Mouse (Mus musculus): ENCODE data around the gene Nrg4.
"Not testable (repeated sequence)": the region's sequence is repeated elsewhere in the genome, so short reads cannot be mapped to it uniquely, and the experiment has no call there.

The Nrg4 gene

DNA sequence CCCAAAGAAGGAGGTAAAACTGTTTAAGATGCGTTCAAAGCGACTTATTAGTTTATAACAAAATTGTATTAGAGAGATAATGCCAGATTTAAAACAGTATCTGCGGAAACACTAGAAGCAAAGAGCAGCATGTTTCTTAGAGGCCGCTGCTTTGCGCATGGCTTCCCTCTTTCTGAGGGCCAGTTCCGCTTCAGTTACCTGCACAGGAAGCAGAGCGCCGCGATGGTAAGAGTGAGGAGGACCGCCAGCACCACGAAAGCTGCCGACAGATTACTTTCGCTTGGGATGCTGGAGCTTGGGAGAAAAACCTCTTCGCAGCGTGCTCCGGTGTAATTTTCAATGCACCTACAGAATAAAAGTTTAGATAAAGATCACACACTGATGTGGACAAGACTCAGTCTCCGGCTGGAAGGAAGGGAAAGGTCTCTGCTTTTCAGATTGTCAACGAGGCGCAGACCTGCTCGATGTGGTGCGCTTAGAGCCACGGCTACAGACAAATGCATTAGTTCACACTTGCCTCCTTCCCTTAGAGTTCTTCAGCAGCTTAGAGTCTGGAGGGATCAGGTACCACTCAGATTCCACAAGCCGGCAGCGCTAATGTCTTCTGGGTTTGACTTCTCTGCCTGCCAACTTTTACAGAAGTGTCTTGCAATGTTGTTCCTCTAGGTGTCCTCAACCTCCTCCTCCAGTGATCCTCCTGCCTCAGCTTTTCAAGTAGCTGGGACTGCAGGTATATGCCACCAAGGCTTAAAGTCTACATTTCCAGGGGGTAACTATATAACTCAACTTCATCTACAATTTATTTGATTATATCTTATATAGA, 84.6 kb downstream of the Nrg4 start:
- CTCF ChIA-PET: interaction anchor here in 2 of 4 experiments (0.6 to 2.0 kb wide), 5 partner anchors 8 to 26 kb away, joined by 3 to 5 read pairs (median 3); no protein-coding TSS in a partner anchor
- POLR2A ChIA-PET: interaction anchor here (0.7 to 2.6 kb wide), 12 partner anchors 8 to 93 kb away, joined by 3 to 12 read pairs (median 4); partner anchors contain the start of gene Ube2q2 (in 1 of the 4)

DNA sequence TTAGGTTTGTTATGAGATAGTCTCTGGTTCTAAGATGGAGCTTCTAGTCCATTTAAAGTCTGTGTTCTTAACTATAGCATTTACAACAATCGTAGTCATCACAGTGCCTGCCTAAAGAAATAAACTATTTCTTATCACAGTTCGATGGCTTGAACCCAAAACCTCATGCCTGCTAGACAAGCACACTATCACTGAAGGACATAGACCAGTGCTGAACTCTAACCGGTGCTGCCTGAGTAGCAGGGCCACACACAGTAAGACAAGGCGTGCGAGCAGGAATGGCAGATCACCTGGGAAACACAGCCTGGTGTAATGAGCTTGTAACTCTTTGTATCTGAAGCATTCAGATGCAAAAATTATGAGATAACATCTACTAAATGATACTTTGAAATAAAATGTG, 85.8 kb downstream of the Nrg4 start:
- ChIA-PET CTCF (interaction anchor here in 1 of 4 experiments (0.6 kb wide), 1 partner anchor 457 kb away, joined by 5 read pairs; no protein-coding TSS in a partner anchor), POLR2A (interaction anchor here in 2 of 4 experiments (0.9 to 2.0 kb wide), 6 partner anchors 9 to 29 kb away, joined by 3 to 7 read pairs (median 4); no protein-coding TSS in a partner anchor)

DNA sequence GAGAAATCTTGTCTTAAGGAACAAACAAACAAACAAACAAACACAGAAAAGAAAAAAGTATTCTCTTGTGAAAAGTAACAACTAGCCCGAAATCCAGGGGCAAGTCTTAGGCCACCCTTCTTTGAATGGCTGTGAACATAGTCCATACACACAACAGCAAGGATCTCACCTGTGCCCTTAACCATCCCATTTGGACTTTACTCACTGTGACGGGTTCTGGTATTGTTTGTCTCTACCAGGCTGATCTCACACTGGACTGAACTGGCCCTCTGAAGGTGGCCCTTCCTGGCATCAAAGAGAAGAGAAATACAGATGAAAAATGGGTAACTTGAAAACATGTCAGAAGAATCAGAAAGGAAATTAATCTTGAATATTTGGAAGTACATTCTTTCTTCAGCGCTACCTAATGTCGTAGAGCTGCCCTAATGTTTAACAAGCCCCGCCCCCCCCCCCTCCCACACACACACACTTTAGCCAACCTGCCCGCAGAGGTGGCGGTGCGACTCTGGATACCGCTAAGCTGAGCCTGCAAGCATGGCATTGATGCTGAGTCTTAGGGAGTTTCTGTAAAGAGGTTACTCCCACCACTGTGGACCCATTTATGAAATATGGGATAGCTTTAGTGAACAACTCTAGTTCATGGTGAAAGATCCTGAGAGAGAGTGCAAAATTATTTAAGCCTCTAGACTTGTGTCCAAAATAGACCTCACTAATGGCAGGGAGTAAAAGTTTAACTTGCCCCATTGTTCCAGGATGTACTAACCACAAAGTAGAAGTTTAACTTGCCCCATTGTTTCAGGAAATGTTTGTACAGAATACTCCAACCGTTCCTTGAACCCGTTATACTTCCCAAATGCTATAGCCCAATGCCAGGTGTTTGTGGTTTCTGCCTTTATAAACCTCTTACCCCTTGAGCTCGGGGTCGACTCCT, 90.1 kb downstream of the Nrg4 start:
- POLR2A ChIA-PET: interaction anchor here in 2 of 4 experiments (0.6 to 17.9 kb wide), 4 partner anchors 19 to 162 kb away, joined by 3 to 456 read pairs (median 4); partner anchors contain the start of genes Fbxo22 (in 1 of the 2) and Ube2q2 (in 1 of the 2)

DNA sequence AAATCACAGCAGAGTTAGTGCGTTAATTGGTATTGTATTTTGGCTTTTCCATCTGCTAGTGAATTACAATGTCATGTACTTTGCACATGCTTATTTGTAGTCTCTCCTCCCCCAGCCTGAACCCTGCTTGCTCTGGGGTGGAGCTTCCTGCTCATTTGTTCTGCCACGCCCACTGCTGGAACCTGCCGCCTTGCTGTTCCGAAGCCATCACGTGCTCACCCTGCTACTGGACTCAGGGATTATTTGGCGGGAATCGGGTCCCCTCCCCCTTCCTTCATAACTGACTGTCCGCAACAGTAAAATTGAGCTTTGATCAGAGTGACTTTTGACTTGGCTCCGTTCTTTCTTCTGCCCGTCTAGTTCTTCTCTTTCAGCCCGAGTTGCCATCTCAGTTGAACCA, 93.6 kb downstream of the Nrg4 start:
- CTCF ChIA-PET: not testable (repeated sequence)
- POLR2A ChIA-PET: interaction anchor here (0.5 to 18.4 kb wide), 19 partner anchors 9 to 393 kb away, joined by 3 to 456 read pairs (median 4); partner anchors contain the start of genes Fbxo22 (in 2 of the 4), Nrg4 (in 1 of the 4), Tmem266 (in 1 of the 4) and Ube2q2 (in 1 of the 4)

More for the DNA sequence above, 90.1 kb downstream of the Nrg4 start:
- CTCF ChIA-PET: interaction anchor here in 1 of 4 experiments (0.6 kb wide), 2 partner anchors 76 to 1643 kb away, joined by 5 to 6 read pairs; no protein-coding TSS in a partner anchor

DNA sequence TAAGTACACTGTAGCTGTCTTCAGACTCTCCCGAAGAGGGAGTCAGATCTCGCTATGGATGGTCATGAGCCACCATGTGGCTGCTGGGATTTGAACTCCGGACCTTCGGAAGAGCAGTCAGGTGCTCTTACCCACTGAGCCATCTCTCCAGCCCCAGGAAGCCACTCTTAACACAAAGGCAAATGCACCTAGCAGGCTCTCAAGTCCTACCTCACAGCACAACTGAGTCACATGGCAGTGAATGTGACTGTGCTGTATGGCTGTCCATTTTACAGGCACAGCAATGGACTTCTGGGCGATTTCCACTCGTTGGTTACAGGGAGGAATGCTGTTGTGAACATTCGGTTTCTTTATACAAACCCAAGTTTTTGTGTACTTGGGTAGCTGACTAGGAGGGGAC, 94.1 kb downstream of the Nrg4 start:
- CTCF ChIA-PET: interaction anchor here in 1 of 4 experiments (1.4 to 1.6 kb wide), 3 partner anchors 10 to 150 kb away, joined by 5 to 14 read pairs (median 7); no protein-coding TSS in a partner anchor
- POLR2A ChIA-PET: interaction anchor here (0.6 to 18.4 kb wide), 14 partner anchors 8 to 131 kb away, joined by 3 to 456 read pairs (median 4); partner anchors contain the start of genes Fbxo22 (in 2 of the 4), Nrg4 (in 1 of the 4), Tmem266 (in 1 of the 4) and Ube2q2 (in 1 of the 4)

DNA sequence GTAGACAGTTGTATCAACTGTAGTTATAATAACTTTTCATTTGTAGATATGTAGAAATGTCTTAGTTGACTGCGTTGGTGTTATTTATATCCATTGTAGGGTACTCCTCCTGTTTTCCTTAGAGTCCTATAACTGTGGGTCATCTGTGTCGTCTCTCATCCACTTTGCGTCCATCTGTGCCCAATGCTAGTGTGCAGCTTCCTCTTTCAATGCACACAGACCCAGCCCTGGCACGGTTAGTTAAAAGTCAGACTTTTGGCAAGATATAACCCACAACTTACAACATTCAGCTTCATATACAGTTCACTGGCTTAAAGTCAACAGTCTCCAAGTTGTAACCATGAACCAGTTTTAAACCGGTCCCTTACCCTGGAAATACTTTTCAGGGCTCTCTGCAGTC, 94.5 kb downstream of the Nrg4 start:
- CTCF ChIA-PET: interaction anchor here in 3 of 4 experiments (0.6 to 2.5 kb wide), 10 partner anchors 11 to 150 kb away, joined by 3 to 14 read pairs (median 4); no protein-coding TSS in a partner anchor
- POLR2A ChIA-PET: interaction anchor here in 3 of 4 experiments (0.7 to 18.4 kb wide), 10 partner anchors 8 to 95 kb away, joined by 3 to 456 read pairs (median 4); partner anchors contain the start of genes Fbxo22 (in 2 of the 3), Tmem266 (in 2 of the 3), Nrg4 (in 1 of the 3) and Ube2q2 (in 1 of the 3)

DNA sequence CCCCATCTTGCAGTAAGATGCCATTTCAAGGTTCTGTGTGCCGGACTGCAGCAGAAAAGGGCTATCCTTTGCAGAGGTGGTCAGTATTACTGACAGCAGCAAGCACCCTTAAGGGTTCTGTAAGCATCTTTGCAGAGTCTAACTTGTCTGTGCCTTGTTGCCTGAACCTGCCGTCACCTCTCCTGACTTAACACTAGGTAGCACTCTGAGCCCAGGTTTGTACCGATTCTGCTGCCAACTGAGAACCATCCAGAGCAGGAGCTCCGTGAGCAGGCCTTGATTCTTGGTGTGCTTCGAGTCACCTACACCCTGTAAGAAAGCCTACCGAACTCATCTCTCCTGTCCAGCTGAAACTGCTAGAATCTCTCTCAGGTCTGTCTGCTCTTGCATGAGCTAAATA, 95.1 kb downstream of the Nrg4 start:
- ChIA-PET POLR2A (interaction anchor here in 3 of 4 experiments (0.7 to 18.4 kb wide), 10 partner anchors 9 to 304 kb away, joined by 3 to 456 read pairs (median 4); partner anchors contain the start of genes Fbxo22 (in 2 of the 3), Tmem266 (in 2 of the 3) and Nrg4 (in 1 of the 3)), CTCF (interaction anchor here in 3 of 4 experiments (0.6 to 2.5 kb wide), 11 partner anchors 11 to 151 kb away, joined by 3 to 14 read pairs (median 3); no protein-coding TSS in a partner anchor)

DNA sequence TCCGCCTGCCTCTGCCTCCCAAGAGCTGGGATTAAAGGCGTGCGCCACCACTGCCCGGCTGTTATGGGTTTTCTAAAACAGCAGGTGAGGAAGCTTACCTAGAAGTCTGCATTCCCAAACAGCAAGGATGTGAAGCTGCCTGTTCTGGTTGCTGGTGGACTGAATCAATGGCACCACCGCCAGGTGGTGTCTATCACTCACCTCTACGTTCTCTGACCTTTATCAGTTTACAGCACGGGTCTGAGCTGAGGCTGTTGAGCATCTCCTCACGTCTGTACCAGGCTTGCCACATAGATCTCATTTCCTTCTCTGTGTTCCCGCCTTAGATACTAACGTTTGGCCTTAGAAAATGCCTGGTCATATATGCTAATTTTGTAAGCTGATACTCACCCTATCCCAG, 97.6 kb downstream of the Nrg4 start:
- ChIA-PET CTCF (interaction anchor here in 3 of 4 experiments (0.6 to 1.6 kb wide), 10 partner anchors 8 to 904 kb away, joined by 3 to 13 read pairs (median 4); no protein-coding TSS in a partner anchor), POLR2A (interaction anchor here in 3 of 4 experiments (0.6 to 18.4 kb wide), 13 partner anchors 9 to 162 kb away, joined by 3 to 456 read pairs (median 4); partner anchors contain the start of gene Fbxo22 (in 2 of the 3))

DNA sequence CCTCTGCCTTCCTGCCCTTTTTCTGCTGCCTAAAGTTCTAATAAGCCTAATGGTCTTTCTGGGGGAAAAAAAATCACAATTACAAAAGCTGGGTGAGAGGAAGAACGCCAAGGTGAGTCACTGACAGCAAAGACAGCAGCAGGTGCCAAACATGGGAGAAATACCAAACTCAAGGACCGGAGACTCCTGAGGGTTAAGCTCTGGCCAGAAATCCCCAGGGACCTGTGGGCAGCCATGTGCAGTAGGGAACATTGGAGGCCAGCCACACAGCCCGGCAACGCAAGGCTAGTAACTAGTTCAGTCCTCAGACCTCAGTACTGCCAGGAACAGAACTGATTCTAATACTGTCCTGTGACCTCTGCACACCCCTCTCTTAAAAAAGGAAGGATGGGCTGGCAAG, 98.5 kb downstream of the Nrg4 start:
- POLR2A ChIA-PET: interaction anchor here (0.5 to 18.4 kb wide), 11 partner anchors 9 to 268 kb away, joined by 3 to 456 read pairs (median 3); partner anchors contain the start of gene Fbxo22 (in 2 of the 4)
- CTCF ChIA-PET: interaction anchor here in 3 of 4 experiments (0.7 to 1.6 kb wide), 6 partner anchors 12 to 308 kb away, joined by 3 to 13 read pairs (median 6); no protein-coding TSS in a partner anchor

DNA sequence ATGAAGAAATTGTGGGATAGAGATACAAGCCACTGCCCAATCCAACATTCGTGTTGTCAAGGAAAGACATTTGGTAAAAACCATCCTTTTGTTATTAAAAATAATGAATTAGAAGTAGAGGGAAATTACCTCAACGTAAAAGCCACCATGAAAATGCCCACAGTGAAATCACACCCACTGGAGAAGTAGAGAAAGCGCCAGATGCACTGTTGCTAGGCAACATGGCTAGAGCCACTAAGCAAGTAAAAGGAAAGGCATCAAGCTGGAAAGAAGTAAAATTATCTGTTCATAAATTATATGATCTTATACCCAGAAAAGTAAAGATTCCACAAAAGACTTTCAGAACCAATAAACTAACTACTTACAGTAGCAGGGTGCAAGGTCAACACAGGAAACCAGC, 100.4 kb downstream of the Nrg4 start:
- CTCF ChIA-PET: interaction anchor here in 3 of 4 experiments (0.6 to 1.4 kb wide), 4 partner anchors 8 to 165 kb away, joined by 3 to 4 read pairs (median 4); no protein-coding TSS in a partner anchor
- POLR2A ChIA-PET: interaction anchor here (1.1 to 19.3 kb wide), 12 partner anchors 4 to 78 kb away, joined by 3 to 456 read pairs (median 8); partner anchors contain the start of genes Fbxo22 (in 3 of the 4) and Ube2q2 (in 1 of the 4)

DNA sequence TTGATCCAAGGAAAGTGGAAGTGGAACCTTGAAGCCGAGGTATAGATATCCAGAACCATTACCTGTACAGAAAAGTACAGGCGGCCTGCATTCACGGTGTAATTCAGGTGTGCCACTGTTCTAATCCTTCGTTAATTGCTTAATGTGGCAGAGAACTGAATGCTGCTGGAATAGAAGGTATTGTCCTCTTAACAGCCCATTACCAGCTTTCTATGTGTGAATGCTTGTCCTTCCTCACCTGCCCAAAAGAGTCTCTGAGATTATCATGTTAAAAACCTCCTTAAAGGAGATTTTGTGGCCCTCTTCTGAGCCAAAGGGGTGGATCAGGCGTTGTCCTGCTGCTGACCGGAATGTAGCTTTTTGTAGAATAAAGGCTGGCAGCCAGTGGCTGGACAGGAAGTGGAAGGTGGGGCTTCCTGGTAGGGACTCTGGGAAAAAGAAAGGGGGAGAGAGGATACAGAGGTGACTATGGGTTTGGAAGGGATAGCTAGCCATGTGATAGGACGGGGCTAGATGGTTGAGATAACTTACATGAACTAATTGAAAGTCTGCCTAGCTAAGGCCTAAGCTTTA, 101.4 kb downstream of the Nrg4 start:
- CTCF ChIA-PET: interaction anchor here in 3 of 4 experiments (0.5 to 1.4 kb wide), 4 partner anchors 13 to 275 kb away, joined by 3 to 4 read pairs (median 4); no protein-coding TSS in a partner anchor
- POLR2A ChIA-PET: interaction anchor here (0.6 to 19.3 kb wide), 19 partner anchors 5 to 89 kb away, joined by 3 to 456 read pairs (median 4); partner anchors contain the start of genes Fbxo22 (in 3 of the 4) and Ube2q2 (in 1 of the 4)

DNA sequence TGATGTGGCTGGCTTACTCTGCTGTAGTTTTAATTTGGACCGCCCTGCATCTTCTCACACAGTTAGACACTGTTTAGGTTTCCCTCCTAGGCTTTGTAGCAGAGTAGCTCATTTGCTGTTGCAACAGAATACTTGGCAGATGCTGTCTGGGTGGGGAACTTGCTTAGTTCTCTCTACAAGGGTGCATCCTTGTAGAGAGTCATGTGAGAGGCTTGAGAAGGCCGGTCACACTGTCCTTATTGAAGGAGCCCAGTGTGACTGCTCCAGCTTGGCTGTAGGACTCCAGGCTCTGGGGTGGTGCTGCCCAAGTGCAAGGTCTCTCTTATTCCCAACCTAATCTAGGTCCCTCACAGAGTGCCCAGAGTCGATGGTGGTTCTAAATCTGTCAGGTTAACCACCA, 109.3 kb downstream of the Nrg4 start:
- CTCF ChIA-PET: interaction anchor here in 2 of 4 experiments (0.6 to 3.1 kb wide), 2 partner anchors 11 to 70 kb away, joined by 4 to 13 read pairs; no protein-coding TSS in a partner anchor
- POLR2A ChIA-PET: interaction anchor here (0.6 to 19.3 kb wide), 18 partner anchors 5 to 201 kb away, joined by 3 to 456 read pairs (median 4); partner anchors contain the start of genes Fbxo22 (in 2 of the 4) and Ube2q2 (in 2 of the 4)

DNA sequence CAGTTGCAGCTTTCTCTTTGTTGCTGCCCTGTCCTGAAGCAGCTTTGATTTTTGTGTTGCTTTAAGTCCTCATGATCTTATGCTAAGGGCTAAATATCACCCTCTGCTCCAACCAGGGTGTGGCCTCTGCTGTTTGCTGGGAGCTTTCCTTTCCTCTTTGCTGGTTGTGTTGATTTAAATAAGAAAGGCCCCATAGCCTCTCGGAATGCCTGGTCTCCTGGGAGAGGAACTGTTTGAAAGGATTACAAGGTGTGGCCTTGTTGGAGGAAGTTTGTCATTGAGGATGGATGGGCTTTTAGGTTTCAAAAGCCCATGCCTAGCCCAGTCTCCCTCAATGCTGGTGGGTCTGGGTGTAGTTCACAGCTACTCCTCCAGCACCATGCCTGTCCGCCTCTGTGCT, 110.6 kb downstream of the Nrg4 start:
- ChIA-PET POLR2A (interaction anchor here (0.6 to 19.3 kb wide), 52 partner anchors 8 to 622 kb away, joined by 3 to 456 read pairs (median 4); partner anchors contain the start of genes Ube2q2 (in 2 of the 4), AY074887 (in 1 of the 4), Etfa (in 1 of the 4) and Hykk (in 1 of the 4)), CTCF (interaction anchor here (0.6 to 3.1 kb wide), 7 partner anchors 13 to 476 kb away, joined by 3 to 13 read pairs (median 5); no protein-coding TSS in a partner anchor)

DNA sequence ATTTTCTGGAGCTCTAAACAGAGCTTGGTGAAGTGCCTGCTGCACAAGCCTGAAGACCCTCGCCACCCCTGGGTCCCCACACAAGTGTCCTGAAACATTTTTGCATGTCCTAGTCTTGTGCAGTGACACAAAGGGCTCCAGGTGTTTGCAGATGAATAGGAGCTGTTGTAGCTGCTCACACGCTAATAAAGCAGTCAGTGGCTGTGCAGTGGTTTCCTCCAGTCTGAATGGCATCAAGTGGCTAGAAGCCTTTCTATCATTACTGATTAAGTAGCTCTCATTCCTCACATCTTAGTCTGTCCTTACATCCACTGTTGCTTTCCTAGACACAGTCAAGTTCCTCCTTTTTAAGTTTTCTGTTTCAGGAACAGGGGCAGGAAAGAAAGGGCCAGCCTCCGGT, 111.0 kb downstream of the Nrg4 start:
- POLR2A ChIA-PET: interaction anchor here (0.7 to 19.3 kb wide), 50 partner anchors 9 to 622 kb away, joined by 3 to 456 read pairs (median 4); partner anchors contain the start of genes Ube2q2 (in 2 of the 4), AY074887 (in 1 of the 4), Etfa (in 1 of the 4) and Hykk (in 1 of the 4)
- CTCF ChIA-PET: interaction anchor here (0.6 to 3.1 kb wide), 6 partner anchors 13 to 243 kb away, joined by 3 to 13 read pairs (median 6); no protein-coding TSS in a partner anchor

DNA sequence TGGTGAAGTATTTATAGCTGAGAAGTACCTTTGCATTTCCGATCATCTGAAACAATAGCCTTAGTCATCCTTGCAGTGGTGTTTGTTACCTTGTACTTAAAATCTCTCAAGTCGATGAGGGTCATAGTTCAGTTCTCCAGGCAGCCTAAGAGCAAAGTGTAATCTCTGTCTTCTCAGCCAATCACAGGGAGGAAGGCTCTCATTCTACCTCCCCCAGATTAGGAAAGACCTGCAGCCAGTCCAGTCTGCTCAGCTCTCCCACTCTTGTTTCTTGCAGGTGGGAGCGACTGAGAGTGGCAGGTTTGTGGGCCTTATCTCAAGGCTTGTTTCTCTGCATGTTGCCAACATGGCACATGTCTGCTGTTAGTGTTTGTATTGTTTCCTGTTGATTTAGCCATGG, 111.6 kb downstream of the Nrg4 start:
- POLR2A ChIA-PET: interaction anchor here (0.6 to 19.3 kb wide), 31 partner anchors 10 to 298 kb away, joined by 3 to 456 read pairs (median 5); partner anchors contain the start of genes Ube2q2 (in 2 of the 4), AY074887 (in 1 of the 4), Etfa (in 1 of the 4) and Hykk (in 1 of the 4)
- CTCF ChIA-PET: interaction anchor here in 3 of 4 experiments (0.6 to 3.1 kb wide), 4 partner anchors 14 to 96 kb away, joined by 5 to 13 read pairs (median 8); no protein-coding TSS in a partner anchor

Data from embryonic stem cell, embryonic (primary cell).